Mouse (Mus musculus) c-Kit-positive CD71-positive TER-119-negative erythroid progenitor cells, embryonic 14.5 days (primary cell): ENCODE results near the gene Cmip.

Source experiments
- DNase-seq: peaks from one replicate; pipeline ENCODE4 v3.0.0-alpha.2; 2013; ENCODE audit warnings: low read depth

The Cmip gene

GRCm38 (mm10) chr8:117257821-117258575 is 1.1 kb downstream of the Cmip start:
- DNase-seq: no peak

GRCm38 (mm10) chr8:117258576-117259040 is 1.7 kb downstream of the Cmip start:
- no peak for DNase-seq

DNA sequence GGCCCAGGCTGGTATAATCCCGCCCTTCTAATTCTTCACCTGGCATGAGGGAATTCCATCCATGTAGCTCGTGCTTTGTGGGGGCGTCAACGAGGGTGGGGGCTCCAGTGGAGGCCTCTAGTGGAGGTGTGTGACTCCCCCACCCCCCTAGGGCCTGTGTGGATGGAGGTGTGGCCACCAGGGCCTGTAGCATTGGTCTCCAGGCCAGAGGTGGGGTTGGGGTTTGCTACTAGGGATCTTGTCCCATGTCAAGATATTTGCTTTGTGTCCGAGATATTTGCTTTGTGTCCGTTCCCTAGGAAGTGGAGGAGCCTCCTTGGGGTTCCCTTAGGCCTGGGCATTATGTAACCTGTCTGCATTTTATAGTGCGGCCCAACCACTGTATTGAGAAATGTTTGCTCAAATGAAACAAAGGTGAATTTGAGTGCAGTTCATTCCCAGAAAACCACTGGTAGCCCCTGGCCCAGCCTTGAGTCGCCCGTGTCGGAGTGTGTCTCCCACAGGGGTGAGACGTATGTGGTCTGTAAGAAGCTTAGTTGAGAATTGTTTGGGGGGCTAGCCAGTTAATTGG is 2.7 kb downstream of the Cmip start:
- DNase-seq: no peak

- no peak for DNase-seq
These were observed 3.5 kb downstream of the Cmip start for GRCm38 (mm10) chr8:117260234-117260929.

DNA sequence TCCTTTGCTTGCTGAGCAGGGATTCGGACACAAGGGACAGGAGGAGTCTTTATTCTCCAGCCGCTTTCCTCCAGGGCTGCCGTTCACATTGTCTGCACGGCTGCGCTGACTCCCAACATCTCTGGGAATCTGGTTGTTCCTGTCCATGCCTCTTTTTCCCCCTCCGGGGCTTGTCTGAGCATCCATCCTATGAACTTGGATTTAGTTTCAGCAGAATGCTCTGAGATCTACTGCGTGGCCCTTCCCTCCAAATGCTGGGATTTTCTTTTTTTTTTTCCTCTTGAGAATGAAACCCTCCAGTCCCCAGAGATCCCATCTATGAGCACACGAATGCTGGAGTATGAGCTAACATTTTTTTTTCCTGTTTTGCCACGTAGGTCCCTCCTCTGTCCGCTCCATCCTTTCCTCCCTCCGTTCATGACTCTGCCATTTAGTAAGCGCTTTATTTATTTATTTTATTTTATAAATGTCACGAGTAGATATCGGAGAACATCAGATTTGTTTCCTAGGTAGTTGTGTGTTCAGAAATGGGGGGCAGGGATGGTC is 4.1 kb downstream of the Cmip start:
- no peak for DNase-seq

GRCm38 (mm10) chr8:117261702-117262101 is 4.8 kb downstream of the Cmip start:
- DNase-seq: no peak

DNA sequence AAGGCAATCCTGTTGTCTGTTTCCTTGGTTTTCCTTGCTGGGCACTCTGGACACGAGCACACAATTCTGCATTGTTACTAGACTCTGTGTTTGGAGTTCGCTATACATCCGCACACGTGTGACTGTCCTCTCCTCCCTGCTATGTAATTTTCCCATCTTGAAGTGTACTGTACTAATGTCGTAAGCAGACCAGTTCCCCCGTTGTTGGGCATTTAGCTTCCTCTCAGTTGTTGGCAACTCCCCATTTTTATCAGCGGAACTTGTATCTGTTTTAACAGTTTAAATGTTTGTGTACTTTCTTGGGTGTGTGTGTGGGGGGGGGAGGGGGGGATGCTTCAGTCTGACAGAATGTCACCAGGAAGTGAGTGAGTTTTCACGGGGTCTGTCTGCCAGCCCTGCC is 5.8 kb downstream of the Cmip start:
- DNase-seq: peak; percentile 44

DNA sequence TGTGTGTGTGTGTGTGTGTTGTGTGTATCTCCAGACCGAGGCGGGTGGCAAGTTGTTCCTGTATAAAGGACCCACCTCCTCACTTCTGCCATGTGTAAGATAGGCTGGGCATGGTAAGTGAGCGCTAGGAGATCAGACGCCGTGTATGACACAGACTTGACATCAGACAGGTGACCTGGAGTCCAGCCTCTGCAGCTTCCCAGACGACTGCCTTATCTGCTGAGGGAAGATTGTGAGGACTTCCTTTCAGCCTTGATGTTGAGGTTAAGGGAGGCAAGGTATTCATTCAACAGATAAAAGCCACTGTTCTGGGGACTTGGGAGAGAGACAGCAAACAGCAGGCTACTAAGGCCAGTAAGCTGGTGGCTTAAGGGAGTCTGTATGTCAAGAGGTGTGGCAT is 6.6 kb downstream of the Cmip start:
- peak; percentile 58 for DNase-seq

- DNase-seq: no peak
These were observed 8.2 kb downstream of the Cmip start for GRCm38 (mm10) chr8:117265079-117265478.

GRCm38 (mm10) chr8:117267403-117268129 is 10.7 kb downstream of the Cmip start:
- no peak for DNase-seq

DNA sequence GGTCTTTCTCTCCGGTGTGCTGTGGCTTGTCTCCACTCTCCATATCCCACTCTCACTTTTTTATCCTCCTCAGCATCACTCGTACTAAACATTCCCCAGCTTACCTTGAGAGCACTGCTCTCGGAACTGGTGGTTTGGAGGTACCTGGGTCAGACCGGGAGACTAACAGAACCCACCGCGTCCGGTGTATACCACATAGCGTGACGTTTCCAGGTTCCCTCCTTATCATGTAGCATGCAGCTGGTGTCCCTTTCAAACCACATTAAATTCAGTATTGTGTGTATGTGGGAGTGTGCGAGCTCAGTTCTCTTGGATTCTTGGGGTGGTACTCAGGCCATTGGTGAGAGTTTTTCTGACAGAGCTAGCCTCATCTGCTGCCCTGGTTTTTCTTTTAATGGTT is 21.4 kb downstream of the Cmip start:
- DNase-seq: peak; percentile 54

DNA sequence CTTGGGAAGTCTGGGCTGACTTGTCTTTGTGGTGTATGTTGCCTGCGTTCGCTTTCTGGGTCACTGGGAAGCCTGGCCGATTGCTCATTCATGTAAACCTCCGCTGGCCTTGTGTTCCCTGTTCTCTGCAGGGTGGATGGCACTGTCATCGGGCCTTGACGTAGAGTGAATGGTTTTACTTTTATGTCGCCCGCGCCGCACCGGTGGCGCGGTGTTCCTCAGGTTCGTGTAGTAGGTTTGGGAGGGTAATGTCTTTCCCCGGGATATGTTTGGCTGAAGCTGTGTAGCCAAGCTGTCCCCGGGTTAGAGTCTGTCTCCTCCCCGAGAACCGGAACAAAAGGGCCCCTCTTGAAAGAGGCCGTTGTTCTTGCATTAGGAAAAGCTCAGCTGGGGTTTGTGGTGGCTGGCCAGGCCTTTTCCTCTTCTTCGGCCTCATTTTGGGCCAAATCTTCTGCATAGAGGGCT is 21.8 kb downstream of the Cmip start:
- DNase-seq: no peak

DNA sequence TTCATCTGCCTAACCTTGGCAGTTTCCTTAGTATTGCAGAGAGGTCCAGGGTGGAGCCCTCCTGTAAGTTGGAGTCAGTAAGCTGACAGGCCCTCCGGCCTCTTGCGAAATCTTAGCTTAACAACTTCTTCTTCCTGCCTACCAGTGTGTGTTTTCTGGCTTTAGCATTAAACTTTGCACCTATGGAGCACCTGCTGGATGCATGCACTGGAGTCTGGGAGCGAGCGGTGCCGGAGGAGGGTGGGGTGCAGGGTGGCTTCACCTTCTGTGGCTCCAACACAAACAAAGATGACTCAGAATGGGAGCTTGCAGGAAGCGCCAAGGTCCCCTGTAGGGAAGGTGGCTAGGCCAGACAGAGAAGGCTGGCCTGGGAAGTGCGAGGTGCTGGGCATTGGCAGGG is 23.6 kb downstream of the Cmip start:
- no peak for DNase-seq

DNA sequence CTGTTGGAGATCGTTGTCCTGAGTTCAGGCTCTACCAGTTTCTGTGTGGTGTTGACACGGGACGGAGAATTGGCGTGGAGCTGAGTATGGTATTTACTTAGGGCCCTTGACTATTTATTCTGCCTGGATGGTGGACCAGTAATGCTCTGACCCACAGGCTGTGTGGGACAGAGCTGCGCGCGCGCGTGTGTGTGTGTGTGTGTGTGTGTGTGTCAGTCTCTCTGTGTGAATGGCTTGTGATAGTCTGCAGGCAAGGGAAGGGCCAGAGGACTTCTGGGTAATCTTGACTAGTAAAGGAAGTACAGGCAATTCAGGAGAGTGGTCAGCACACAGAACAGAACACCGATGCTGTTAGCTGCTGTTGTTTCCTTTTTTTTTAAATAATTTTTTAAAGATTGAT is 24.8 kb downstream of the Cmip start:
- no peak for DNase-seq

DNA sequence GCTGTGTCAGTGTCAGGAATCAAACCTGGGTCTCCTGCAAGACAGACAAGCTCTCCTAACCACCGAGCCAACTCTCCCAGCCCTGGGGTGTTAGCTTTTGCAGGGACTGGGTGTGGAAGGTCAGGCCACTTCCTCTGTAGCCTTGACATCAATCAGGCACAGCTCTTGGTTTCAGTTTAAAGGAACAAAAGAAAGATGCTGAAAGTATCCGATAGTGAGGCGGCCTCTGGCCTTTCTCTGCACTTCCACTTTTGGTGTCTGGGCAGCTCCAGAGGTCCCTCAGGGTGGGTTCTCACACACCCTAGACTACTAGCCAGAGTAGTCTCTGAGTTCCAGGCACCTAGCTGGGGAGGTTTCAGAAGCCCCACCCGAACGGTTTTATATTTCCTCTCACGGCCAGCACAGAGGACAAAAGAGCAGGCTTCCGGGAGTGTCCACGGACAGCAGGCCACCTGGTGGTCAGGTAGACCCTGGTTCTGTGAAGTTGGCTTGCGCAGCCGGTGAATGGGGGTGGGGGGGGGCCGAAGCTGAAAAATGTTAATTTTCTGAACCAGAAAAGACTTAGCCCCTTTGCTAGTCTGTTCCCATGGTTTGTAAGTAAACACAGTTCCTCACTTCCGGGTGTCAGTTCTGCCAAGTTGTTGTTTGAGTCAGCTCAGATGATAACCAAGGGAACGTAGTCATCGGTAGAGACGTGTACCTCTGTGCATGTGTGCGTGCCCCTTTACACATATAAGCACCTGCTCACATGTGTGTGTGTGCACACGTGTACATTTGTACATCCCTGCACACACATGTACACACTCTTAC is 25.5 kb downstream of the Cmip start:
- no peak for DNase-seq

DNA sequence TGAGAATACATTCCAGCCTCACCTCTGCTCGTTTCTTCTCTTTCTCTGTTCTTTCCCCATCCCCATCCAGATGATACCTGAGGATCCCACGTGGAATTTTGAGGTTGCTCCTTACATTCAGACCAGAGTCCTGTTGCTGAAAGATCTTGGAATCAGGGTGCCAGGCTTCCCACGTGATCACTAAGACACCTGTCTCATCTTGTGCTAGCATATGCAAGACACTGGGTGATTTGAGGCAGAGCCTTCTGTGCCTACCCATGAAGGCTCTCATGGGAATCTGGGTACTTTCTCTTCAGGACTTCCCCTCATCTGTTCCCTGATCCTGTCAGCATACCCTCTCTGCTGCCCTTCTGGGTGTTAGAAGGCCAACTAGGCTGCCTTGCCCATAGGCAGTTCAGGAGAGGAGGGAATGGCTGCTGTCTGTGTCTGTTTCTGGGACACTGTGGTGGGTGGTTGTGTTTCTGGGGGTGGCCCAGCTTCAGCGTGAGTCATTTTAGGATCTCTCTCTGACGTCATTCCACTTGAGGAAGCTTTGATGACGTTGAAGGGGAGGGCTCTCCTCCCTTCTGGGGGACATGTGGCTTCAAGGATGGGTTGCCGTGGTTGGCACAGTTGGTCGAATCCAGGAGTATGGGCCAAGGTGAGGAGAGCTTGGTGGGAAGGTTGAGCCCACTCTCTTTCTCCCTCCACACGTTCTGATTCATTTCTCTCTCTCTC is 28.1 kb downstream of the Cmip start:
- no peak for DNase-seq

DNA sequence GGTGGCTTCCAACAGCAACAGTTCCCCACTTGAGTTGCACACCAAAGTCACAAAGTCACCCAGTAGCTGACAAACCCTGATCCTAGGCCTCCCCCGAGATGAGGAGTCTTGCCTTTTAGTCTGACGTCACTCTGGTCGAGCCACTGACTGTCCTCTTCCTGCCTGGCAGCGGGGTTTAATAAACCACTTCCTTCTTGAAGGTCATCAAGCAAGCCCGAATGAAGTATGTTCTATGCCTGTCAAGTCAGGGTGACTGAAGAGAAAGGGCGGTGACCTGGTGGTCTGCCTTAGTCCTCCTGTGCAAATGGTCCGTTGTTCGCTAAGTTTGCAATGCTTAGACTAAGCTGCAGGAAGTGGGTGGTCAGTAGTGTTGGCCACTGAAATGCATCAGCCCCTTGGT is 31.1 kb downstream of the Cmip start:
- DNase-seq: no peak

GRCm38 (mm10) chr8:117289016-117289415 is 32.2 kb downstream of the Cmip start:
- DNase-seq: no peak

DNA sequence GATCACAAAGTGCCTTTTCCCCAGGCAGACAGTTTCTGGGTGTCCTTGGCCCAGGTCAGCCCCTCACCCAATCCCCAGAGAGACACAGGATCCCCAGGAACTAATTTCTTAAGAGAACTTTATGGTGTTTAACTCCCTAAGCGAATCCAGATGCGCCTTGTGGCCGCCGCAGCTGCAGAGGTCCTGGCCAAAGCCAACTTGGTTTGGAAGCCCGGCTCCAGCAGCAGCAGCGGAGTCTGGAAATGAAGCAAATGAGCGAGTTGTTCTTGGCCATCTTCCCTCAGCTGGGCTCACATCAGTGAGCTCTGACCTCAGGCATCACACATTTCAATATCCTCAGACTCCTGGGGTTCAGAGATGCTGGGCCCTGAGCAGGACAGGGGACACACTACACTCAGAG is 33.6 kb downstream of the Cmip start:
- no peak for DNase-seq

- DNase-seq: no peak
These were observed 35.4 kb downstream of the Cmip start for GRCm38 (mm10) chr8:117292262-117292661.

DNA sequence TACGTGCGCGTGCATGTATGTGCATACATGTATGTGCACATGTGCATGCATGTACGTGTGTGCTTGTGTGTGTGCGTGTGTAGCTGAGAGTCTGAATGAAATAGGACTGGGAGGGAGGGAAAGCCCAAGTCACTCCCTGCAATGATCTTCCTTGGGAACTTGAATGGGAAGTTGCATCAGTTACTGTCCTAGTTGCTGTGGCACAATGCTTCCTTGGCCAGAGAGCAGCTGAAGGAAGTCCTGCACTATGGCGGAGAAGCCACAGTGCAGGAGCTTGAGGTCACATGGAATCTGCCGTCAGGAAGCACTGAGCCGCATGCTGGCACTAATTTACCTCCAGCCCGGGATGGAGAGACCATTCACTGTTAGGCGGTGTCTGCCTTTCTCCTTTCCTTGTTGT is 37.9 kb downstream of the Cmip start:
- no peak for DNase-seq
